Mouse (Mus musculus): Measurements from ENCODE around the gene Gm4353. TPM values are rescaled to one million over a fixed set of nuclear protein-coding genes. Genes with fewer than 3 reads are reported as not detected.
A peak's percentile ranks its signal among the peaks of the same experiment; 100 is the strongest.

Gm4353 gene
- total and polyA plus RNA-seq, 2 experiments, result 0.28 to 0.39 TPM

DNA sequence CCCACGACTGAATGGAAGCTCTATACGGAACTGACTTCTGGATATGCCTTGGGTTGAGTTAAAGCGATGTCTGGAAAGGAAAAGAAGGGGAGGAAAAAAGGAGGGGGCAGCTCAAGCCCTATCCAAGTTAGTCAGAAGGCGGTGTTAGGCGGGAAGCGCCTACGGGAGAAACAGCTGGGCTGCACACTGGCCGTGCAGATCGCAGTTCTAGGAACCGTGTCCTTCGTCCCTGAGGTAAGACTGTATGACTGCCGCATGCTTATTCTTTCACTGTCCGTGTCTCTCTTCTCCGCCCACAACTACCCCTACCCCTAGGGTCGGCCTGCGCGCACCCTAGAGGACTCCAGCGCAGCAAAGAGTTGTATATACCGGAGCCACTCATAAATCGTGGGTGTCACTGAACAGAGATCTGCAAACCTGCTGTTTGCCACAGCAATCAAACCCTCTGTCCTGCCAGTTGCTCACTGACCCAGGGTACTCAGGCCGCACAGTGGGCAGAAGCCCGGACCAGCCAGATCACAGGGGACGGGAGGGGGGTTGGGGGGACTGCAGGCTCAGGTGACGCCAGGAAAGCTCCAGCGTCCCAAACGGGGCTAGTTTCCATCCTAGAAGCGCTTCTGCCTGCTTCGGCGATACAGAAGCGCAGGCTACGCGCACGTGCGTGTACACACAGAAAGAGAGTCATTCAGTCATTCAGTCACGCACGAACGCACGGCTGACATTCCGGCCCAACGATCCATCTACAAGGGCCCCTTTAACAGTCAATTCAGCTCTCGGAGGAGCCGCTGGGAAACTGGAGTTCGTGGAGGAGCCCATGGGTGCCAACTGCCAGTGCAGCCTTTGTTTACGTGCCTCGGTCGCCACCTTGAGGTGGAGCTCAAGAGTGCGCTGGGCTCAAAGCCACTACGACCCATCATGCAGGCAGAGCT lies 44.6 kb downstream of the Gm4353 start:
- DNase-seq (ENCODE audit: extremely low read depth, low read depth, low spot score), result peak; percentile 64
- peaks cover 8% of the 10 kb centered on the region for H3K4me1 ChIP-seq (ENCODE audit: control insufficient read depth, insufficient read depth, low read length)
- peak overlapping the region; percentile 12; the same call in 1 of the 2 replicates for H3K9ac ChIP-seq (ENCODE audit: low read depth, low read length)
- TF ChIP-seq CTCF (IDR thresholded peaks at IDR 0.05; ENCODE audit: low read depth, low read length) (peak; percentile 97), POLR2A (IDR thresholded peaks at IDR 0.05; ENCODE audit: extremely low read depth, insufficient read depth, low read length) (no peak)
- H3K36me3 ChIP-seq (ENCODE audit: control insufficient read depth, insufficient read depth, low read length), result no peaks in the 10 kb centered on the region
- peaks cover 12% of the 10 kb centered on the region for H3K27me3 ChIP-seq (ENCODE audit: control insufficient read depth, insufficient read depth, low read length)
- WGBS, result under 1% methylated on average over 48 of the region's 48 CpGs
- H3K27ac ChIP-seq (replicated peaks; ENCODE audit: insufficient read depth, low read depth, low read length), result no peak overlapping the region
- peak overlapping the region; percentile 47 for H3K4me3 ChIP-seq (ENCODE audit: insufficient read depth, low read depth, low read length)
- H3K79me2 ChIP-seq (ENCODE audit: control insufficient read depth, insufficient read depth, low read length), result no peaks in the 10 kb centered on the region

DNA sequence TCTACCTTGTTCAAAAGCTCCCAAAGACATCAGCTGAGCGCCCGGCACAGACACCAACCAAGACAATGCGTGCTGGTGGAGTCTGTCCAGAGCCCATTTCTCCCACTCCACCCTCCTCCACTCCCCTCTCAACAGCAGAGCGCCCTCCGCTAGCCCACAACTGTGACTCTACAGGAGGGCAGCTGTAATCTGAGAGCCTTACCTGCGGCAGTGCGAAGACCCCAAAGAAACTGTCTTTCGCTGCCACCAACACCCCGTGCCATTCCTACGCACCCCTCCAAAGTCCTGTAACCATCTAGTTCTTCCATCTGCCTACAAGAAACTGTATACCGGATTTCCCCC lies 45.3 kb downstream of the Gm4353 start, which contains the start of gene 1110004F10Rik:
1110004F10Rik (plus strand) TSS at position 202 of the 342 bp plus-strand sequence.
- no peaks in the 10 kb centered on the region for H3K36me3 ChIP-seq (ENCODE audit: control insufficient read depth, insufficient read depth, low read length)
- peaks cover 12% of the 10 kb centered on the region for H3K27me3 ChIP-seq (ENCODE audit: control insufficient read depth, insufficient read depth, low read length)
- 8% methylated on average over 11 of the region's 11 CpGs for WGBS
- no peaks in the 10 kb centered on the region for H3K79me2 ChIP-seq (ENCODE audit: control insufficient read depth, insufficient read depth, low read length)
- TF ChIP-seq CTCF (IDR thresholded peaks at IDR 0.05; ENCODE audit: low read depth, low read length), result no peak
- TF ChIP-seq POLR2A (IDR thresholded peaks at IDR 0.05; ENCODE audit: extremely low read depth, insufficient read depth, low read length), result no peak
- H3K27ac ChIP-seq (replicated peaks; ENCODE audit: insufficient read depth, low read depth, low read length), result no peak within 1 kb of the TSS
- peak within 1 kb of the TSS; percentile 47 for H3K4me3 ChIP-seq (ENCODE audit: insufficient read depth, low read depth, low read length)
- peak; percentile 1 for DNase-seq (ENCODE audit: extremely low read depth, low read depth, low spot score)
- H3K9ac ChIP-seq (ENCODE audit: low read depth, low read length), result peak within 1 kb of the TSS; percentile 12; the same call in 1 of the 2 replicates
- peaks cover 8% of the 10 kb centered on the region for H3K4me1 ChIP-seq (ENCODE audit: control insufficient read depth, insufficient read depth, low read length)

DNA sequence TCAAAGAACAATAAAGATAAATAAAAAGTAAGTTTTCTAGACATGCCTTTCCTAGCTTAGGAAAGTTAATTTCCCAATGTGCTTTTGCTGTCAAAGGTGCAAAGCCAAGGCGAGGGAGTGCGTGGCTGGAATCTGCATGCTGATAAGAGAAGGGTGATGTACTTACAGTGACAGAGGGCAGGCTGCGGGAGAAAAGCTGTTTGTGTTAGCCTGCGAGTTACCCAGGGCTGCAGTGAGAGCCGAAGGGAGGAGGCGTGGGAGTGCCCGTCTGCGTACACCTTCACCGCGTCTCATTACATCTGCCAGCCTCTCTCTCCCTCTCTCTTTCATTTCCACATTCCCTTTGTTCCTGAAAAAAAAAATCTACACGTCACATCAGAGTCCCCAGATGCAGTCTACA lies 45.9 kb downstream of the Gm4353 start, which contains the start of gene Sox6:
Sox6 (minus strand) TSS at position 286 of the 400 bp plus-strand sequence.
- H3K36me3 ChIP-seq (ENCODE audit: control insufficient read depth, insufficient read depth, low read length), result no peaks in the 10 kb centered on the region
- no peak within 1 kb of the TSS for H3K27ac ChIP-seq (replicated peaks; ENCODE audit: insufficient read depth, low read depth, low read length)
- no peak within 1 kb of the TSS for H3K9ac ChIP-seq (ENCODE audit: low read depth, low read length)
- TF ChIP-seq POLR2A (IDR thresholded peaks at IDR 0.05; ENCODE audit: extremely low read depth, insufficient read depth, low read length) (no peak), CTCF (IDR thresholded peaks at IDR 0.05; ENCODE audit: low read depth, low read length) (no peak)
- H3K27me3 ChIP-seq (ENCODE audit: control insufficient read depth, insufficient read depth, low read length), result peaks cover 12% of the 10 kb centered on the region
- WGBS, result 7% methylated on average over 11 of the region's 11 CpGs
- DNase-seq (ENCODE audit: extremely low read depth, low read depth, low spot score), result peak; percentile 14
- H3K4me3 ChIP-seq (ENCODE audit: insufficient read depth, low read depth, low read length), result peak within 1 kb of the TSS; percentile 47
- peaks cover 8% of the 10 kb centered on the region for H3K4me1 ChIP-seq (ENCODE audit: control insufficient read depth, insufficient read depth, low read length)
- no peaks in the 10 kb centered on the region for H3K79me2 ChIP-seq (ENCODE audit: control insufficient read depth, insufficient read depth, low read length)

DNA sequence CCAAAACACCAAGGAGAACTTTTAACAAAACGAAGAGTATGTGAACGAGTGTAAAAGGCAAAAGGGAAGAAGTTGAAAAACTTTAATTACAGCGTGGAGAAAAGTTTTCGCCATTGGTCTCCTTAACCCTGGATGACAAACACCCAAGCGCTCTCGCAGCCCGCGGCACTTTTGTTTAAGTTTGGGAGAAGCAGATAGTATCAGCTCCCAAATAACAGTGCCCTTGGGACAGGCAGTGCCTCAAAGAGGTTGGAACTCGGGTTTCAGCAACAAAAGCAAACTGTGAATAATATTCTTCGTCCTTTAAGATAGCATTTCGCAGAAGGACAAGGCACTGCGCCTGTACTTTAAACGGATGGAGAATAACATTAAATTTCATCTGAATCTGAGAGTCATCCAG lies 46.4 kb downstream of the Gm4353 start:
- DNase-seq (ENCODE audit: extremely low read depth, low read depth, low spot score), result peak; percentile 17
- H3K36me3 ChIP-seq (ENCODE audit: control insufficient read depth, insufficient read depth, low read length), result no peaks in the 10 kb centered on the region
- WGBS, result 3% methylated on average over 13 of the region's 13 CpGs
- H3K79me2 ChIP-seq (ENCODE audit: control insufficient read depth, insufficient read depth, low read length), result no peaks in the 10 kb centered on the region
- H3K27me3 ChIP-seq (ENCODE audit: control insufficient read depth, insufficient read depth, low read length), result peaks cover 12% of the 10 kb centered on the region
- H3K4me3 ChIP-seq (ENCODE audit: insufficient read depth, low read depth, low read length), result no peak overlapping the region
- no peak overlapping the region for H3K9ac ChIP-seq (ENCODE audit: low read depth, low read length)
- TF ChIP-seq POLR2A (IDR thresholded peaks at IDR 0.05; ENCODE audit: extremely low read depth, insufficient read depth, low read length), result no peak
- no peak overlapping the region for H3K27ac ChIP-seq (replicated peaks; ENCODE audit: insufficient read depth, low read depth, low read length)
- H3K4me1 ChIP-seq (ENCODE audit: control insufficient read depth, insufficient read depth, low read length), result peaks cover 8% of the 10 kb centered on the region

DNA sequence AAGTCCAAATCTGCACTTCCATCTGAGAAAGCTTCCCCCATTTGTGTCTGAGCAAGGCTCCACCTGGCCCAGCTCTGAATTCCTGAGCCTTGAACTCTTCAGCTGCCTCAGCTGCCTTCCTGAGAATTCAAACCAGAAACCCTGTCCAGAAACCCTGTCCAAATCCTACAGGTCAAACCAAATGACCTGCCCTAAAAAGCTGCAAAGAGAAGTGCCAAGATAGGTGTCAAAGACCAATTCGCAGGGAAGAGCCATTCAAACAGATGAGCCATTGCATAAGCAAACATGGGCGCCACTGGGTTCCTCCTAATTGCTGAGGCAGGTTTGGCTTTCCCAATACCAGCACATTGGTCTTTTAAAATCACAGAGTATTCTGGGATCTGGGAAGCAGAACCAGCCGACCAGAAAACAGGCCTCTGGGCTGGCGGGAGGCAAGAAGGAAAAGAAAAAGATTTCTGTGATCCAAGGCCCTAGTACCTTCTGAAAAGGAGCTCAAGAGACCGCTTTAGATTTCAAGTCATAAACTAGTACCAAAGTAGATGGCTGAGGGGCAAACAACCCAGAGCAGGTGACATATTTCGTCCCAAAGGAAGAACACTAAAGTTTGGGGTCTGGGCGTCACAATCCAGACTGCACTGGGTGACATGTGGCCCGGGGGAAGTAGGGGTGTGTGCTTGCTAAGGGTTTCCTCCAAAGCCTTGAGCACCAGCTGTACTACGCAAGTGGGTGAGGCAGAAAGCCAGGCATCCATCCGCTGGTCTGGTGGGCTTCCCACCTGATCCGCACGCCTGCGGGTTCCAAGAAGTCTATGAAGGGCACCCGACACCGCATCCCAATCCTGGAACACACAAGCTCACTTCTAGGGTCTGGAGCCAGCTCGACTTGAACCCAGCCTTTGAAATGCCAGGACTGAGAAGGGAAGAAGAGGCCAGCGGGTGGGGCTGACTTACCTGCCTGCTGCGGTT lies 47.6 kb downstream of the Gm4353 start:
- peak; percentile 94 for DNase-seq (ENCODE audit: extremely low read depth, low read depth, low spot score)
- no peak overlapping the region for H3K9ac ChIP-seq (ENCODE audit: low read depth, low read length)
- TF ChIP-seq CTCF (IDR thresholded peaks at IDR 0.05; ENCODE audit: low read depth, low read length) (no peak), POLR2A (IDR thresholded peaks at IDR 0.05; ENCODE audit: extremely low read depth, insufficient read depth, low read length) (no peak)
- peaks cover 12% of the 10 kb centered on the region for H3K27me3 ChIP-seq (ENCODE audit: control insufficient read depth, insufficient read depth, low read length)
- no peak overlapping the region for H3K4me3 ChIP-seq (ENCODE audit: insufficient read depth, low read depth, low read length)
- peaks cover 8% of the 10 kb centered on the region for H3K4me1 ChIP-seq (ENCODE audit: control insufficient read depth, insufficient read depth, low read length)
- 27% methylated on average over 18 of the region's 18 CpGs for WGBS
- no peaks in the 10 kb centered on the region for H3K79me2 ChIP-seq (ENCODE audit: control insufficient read depth, insufficient read depth, low read length)
- H3K36me3 ChIP-seq (ENCODE audit: control insufficient read depth, insufficient read depth, low read length), result no peaks in the 10 kb centered on the region
- H3K27ac ChIP-seq (replicated peaks; ENCODE audit: insufficient read depth, low read depth, low read length), result no peak overlapping the region
